Mouse (Mus musculus) embryonic fibroblast, embryonic 13.5 days (primary cell): Measurements from ENCODE around the gene Hoxd10.

Source experiments
- CTCF ChIP-seq: IDR thresholded peaks from 2 replicates; pipeline ENCODE4 v1.5.1; 2011; ENCODE audit warnings: mild to moderate bottlenecking, control low read depth, low read length, moderate library complexity, borderline replicate concordance; ENCODE audit not compliant: insufficient read depth
- POLR2A ChIP-seq: IDR thresholded peaks from 2 replicates; pipeline ENCODE4 v1.6.1; 2011; ENCODE audit warnings: low read depth, mild to moderate bottlenecking, control low read depth, low read length, moderate library complexity

DNA sequence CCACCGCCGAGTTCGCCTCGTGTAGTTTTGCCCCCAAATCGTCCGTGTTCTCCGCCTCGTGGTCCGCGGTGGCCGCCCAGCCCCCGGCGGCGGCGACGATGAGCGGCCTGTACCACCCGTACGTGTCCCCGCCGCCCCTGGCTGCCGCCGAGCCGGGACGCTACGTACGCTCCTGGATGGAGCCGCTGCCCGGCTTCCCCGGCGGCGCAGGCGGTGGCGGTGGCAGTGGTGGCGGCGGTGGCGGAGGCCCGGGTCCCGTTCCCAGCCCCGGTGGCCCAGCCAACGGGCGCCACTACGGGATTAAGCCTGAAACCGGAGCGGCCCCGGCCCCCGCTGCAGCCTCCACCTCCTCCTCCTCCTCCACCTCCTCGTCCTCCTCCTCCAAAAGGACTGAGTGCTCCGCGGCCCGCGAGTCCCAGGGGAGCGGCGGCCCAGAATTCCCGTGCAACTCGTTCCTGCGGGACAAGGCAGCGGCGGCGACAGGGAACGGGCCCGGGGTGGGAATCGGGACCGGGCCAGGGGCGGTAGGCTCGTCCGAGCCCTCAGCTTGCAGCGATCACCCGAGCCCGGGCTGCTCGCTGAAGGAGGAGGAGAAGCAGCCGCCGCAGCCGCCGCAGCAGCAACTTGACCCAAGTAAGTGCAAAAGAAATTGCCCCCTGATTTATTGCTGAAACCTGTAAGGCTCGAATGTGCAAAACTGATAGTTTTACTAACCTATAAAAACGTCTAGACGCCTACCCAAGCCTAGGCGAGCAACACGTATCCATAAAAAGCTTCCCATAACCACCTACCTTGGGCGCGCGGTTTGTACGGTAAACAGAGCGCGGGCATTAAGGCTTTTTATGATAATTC is 6.7 kb downstream of the Hoxd10 start:
- TF ChIP-seq POLR2A (no peak), CTCF (no peak)
